In the genomic region with DNA sequence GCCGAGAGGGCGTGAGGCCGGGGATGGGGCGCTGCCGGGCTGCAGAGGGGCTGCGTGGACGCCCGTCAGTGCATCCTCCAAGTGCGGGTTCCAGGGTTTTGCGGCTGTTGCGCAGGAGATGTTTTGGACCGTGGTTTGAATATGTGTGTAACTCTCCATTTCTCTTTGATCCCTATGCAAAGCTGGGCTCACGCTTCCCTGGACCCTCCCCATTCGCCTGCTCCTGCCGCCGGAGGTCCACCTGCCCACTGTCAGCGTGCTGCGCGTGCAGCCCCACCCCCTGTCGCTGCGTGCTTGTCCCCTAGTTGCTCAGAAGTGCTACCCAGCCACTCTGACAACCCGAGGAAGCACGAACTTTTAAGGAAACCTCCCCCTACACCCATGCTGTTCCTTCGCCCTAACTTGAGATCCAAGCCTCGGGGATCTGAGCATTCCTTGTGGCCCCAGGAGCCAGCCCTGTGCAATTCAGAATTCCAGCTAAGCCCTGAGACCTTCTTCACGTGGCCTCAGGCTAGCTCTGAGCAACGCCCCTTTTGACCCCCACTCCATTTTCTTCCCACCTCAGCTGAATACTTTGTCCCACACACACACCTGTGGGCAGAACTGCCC, we compare ENCODE assay signal across 9 mouse cellular contexts. TPM values are rescaled to one million over a fixed set of nuclear protein-coding genes. Genes with fewer than 3 reads are reported as not detected.
DNase-seq lines count a peak whose midpoint lies in the region; ATAC-seq and TF ChIP-seq lines count a peak whose summit lies in the region.
"Had no signal": no experiment of that assay in that cellular context is flagged by ENCODE, and none has a peak within 500 bp of the region (broad histone marks: within the 10 kb centered on the region; RNA-seq: fewer than 3 reads in every experiment).

No protein-coding gene starts in this region.

- DNase-seq in layer of hippocampus, adult 2 months (ENCODE audit: low spot score in 2 of 2): no peak
- no peak for DNase-seq in layer of hippocampus, postnatal 10 days (ENCODE audit: low spot score in 2 of 2)
- no peak for DNase-seq in embryonic facial prominence, embryonic 11.5 days (ENCODE audit: low spot score)
- DNase-seq in hindbrain, postnatal 0 days (ENCODE audit: low spot score): peak; percentile 42
- DNase-seq in midbrain, postnatal 0 days (ENCODE audit: low spot score): no peak
- DNase-seq in frontal cortex, postnatal 10 days (ENCODE audit: low spot score in 2 of 2): no peak
- DNase-seq in gastrocnemius, adult 8-10 months (ENCODE audit: low spot score in 2 of 2): no peak

- TF ChIP-seq CTCF in layer of hippocampus, adult 2 months (conservative IDR thresholded peaks at IDR 0.05): no peak
- TF ChIP-seq CTCF in hindbrain, postnatal 0 days (IDR thresholded peaks at IDR 0.05; ENCODE audit: low read depth): no peak
- no peak for TF ChIP-seq CTCF in midbrain, postnatal 0 days (IDR thresholded peaks at IDR 0.05)

- no peaks in the 10 kb centered on the region for H3K9me3 ChIP-seq in embryonic facial prominence, embryonic 11.5 days (replicated peaks; ENCODE audit: control insufficient read depth, low read length)
- H3K9me3 ChIP-seq in hindbrain, postnatal 0 days (ENCODE audit: low read length): no peaks in the 10 kb centered on the region
- no peaks in the 10 kb centered on the region for H3K9me3 ChIP-seq in midbrain, postnatal 0 days (ENCODE audit: low read length)

- peak overlapping the region; percentile 97 for H3K4me2 ChIP-seq in embryonic facial prominence, embryonic 11.5 days (ENCODE audit: low read depth, low read length)
- H3K4me2 ChIP-seq in hindbrain, postnatal 0 days (ENCODE audit: low read depth, low read length): peak overlapping the region; percentile 93
- H3K4me2 ChIP-seq in midbrain, postnatal 0 days (ENCODE audit: low read depth, low read length, poor library complexity, severe bottlenecking): peak overlapping the region; percentile 88

- H3K27me3 ChIP-seq in embryonic facial prominence, embryonic 11.5 days (ENCODE audit: control insufficient read depth, insufficient read depth, low read length): peaks cover 21% of the 10 kb centered on the region
- H3K27me3 ChIP-seq in hindbrain, postnatal 0 days (ENCODE audit: insufficient read depth, low read length): no peaks in the 10 kb centered on the region
- H3K27me3 ChIP-seq in midbrain, postnatal 0 days (ENCODE audit: insufficient read depth, low read length): no peaks in the 10 kb centered on the region

- H3K9ac ChIP-seq in embryonic facial prominence, embryonic 11.5 days (replicated peaks; ENCODE audit: low read length): peak overlapping the region; percentile 48
- peak overlapping the region; percentile 80 for H3K9ac ChIP-seq in hindbrain, postnatal 0 days (replicated peaks; ENCODE audit: low read length)
- H3K9ac ChIP-seq in midbrain, postnatal 0 days (replicated peaks; ENCODE audit: low read length, poor library complexity, severe bottlenecking): peak overlapping the region; percentile 81

- no peak overlapping the region; the same call in 1 of the 2 replicates for H3K27ac ChIP-seq in layer of hippocampus, adult 2 months
- no peak overlapping the region for H3K27ac ChIP-seq in embryonic facial prominence, embryonic 11.5 days (replicated peaks; ENCODE audit: low read depth, low read length)
- H3K27ac ChIP-seq in hindbrain, postnatal 0 days: peak overlapping the region; percentile 76
- peak overlapping the region; percentile 72 for H3K27ac ChIP-seq in midbrain, postnatal 0 days (ENCODE audit: low read depth, low read length)

- peak overlapping the region; percentile 60 for H3K4me3 ChIP-seq in layer of hippocampus, adult 2 months
- H3K4me3 ChIP-seq in embryonic facial prominence, embryonic 11.5 days (ENCODE audit: low read depth, low read length): peak overlapping the region; percentile 60
- H3K4me3 ChIP-seq in hindbrain, postnatal 0 days (ENCODE audit: low read length): peak overlapping the region; percentile 65
- peak overlapping the region; percentile 81 for H3K4me3 ChIP-seq in midbrain, postnatal 0 days (ENCODE audit: low read depth, low read length)

- H3K36me3 ChIP-seq in embryonic facial prominence, embryonic 11.5 days (replicated peaks; ENCODE audit: control insufficient read depth, insufficient read depth, low read depth, low read length): no peaks in the 10 kb centered on the region
- no peaks in the 10 kb centered on the region for H3K36me3 ChIP-seq in hindbrain, postnatal 0 days (ENCODE audit: insufficient read depth, low read length)
- no peaks in the 10 kb centered on the region for H3K36me3 ChIP-seq in midbrain, postnatal 0 days (ENCODE audit: insufficient read depth, low read length)

- WGBS in embryonic facial prominence, embryonic 11.5 days: 3% methylated on average over 27 of the region's 27 CpGs
- 3% methylated on average over 27 of the region's 27 CpGs for WGBS in hindbrain, postnatal 0 days
- 3% methylated on average over 27 of the region's 27 CpGs for WGBS in midbrain, postnatal 0 days

- ATAC-seq in embryonic facial prominence, embryonic 11.5 days (replicated peaks; ENCODE audit: insufficient number of reproducible peaks, low FRiP score, low TSS enrichment, low read depth): no peak
- peak; percentile 3; the same call in 1 of the 2 replicates for ATAC-seq in hindbrain, postnatal 0 days
- ATAC-seq in midbrain, postnatal 0 days (ENCODE audit: low FRiP score): peak; percentile 24; the same call in 1 of the 2 replicates
- ATAC-seq in erythroid progenitor cell, adult 5-6 weeks (replicated peaks; ENCODE audit: low FRiP score, poor library complexity, severe bottlenecking): no peak

- H3K4me1 ChIP-seq in embryonic facial prominence, embryonic 11.5 days (ENCODE audit: control insufficient read depth, insufficient read depth, low read length): peaks cover 9% of the 10 kb centered on the region
- H3K4me1 ChIP-seq in hindbrain, postnatal 0 days (ENCODE audit: insufficient read depth, low read length): peaks cover 18% of the 10 kb centered on the region
- H3K4me1 ChIP-seq in midbrain, postnatal 0 days (ENCODE audit: insufficient read depth, low read length): 0 out of 2 replicates have a peak, but pooled peaks cover 3% of the 10 kb centered on the region

RNA-seq across cellular contexts. Expression of a gene that starts 0.8 kb away (rescaled TPM):
- 1 to 10 TPM; 1.1 to 1.6 TPM for total RNA-seq in layer of hippocampus, adult 2 months (2021)
- 1 to 10 TPM; 5.3 to 7.3 TPM for total RNA-seq in layer of hippocampus, postnatal 10 days (2021)
- polyA plus RNA-seq in embryonic facial prominence, embryonic 11.5 days (2014; fragmentation: Nextera tagmentation; extraction: Ambion mirVana): 1.5 and 2.8 TPM in 2 replicates
- total RNA-seq in hindbrain, postnatal 0 days (2014; rRNA removed): 36.7 and 49.7 TPM in 2 replicates
- 27.4 and 29.6 TPM in 2 replicates for polyA plus RNA-seq in hindbrain, postnatal 0 days (2015; fragmentation: Nextera tagmentation; extraction: Ambion mirVana)
- total RNA-seq in midbrain, postnatal 0 days (2014; rRNA removed): 49.8 and 52.0 TPM in 2 replicates
- polyA plus RNA-seq in midbrain, postnatal 0 days (2015; fragmentation: Nextera tagmentation; extraction: Ambion mirVana): 34.5 and 37.2 TPM in 2 replicates
- under 1 TPM in 3 of 4 experiments, not detected in 1; 0.15 to 0.64 (median 0.40) TPM for total RNA-seq in gastrocnemius, adult 8-10 months (2022)
- total RNA-seq in erythroid progenitor cell, adult 5-6 weeks (2015; ENCODE audit: low replicate concordance): not detected in 2 replicates
- not detected in 2 replicates for total RNA-seq in erythroid progenitor cell, adult 5-6 weeks (2017; ENCODE audit: low replicate concordance)

RNA-seq across cellular contexts. Expression of a gene that starts 13.8 kb away (rescaled TPM):
- total RNA-seq in layer of hippocampus, adult 2 months (2021): not detected
- total RNA-seq in layer of hippocampus, postnatal 10 days (2021): under 1 TPM in 1 of 2 experiments, not detected in 1; 0.37 TPM
- polyA plus RNA-seq in embryonic facial prominence, embryonic 11.5 days (2014; fragmentation: Nextera tagmentation; extraction: Ambion mirVana): not detected in 2 replicates
- 0.58 and 1.1 TPM in 2 replicates for total RNA-seq in hindbrain, postnatal 0 days (2014; rRNA removed)
- polyA plus RNA-seq in hindbrain, postnatal 0 days (2015; fragmentation: Nextera tagmentation; extraction: Ambion mirVana): 1.6 and 1.7 TPM in 2 replicates
- total RNA-seq in midbrain, postnatal 0 days (2014; rRNA removed): 0.14 TPM in 1 of 2 replicates, not detected in the other
- polyA plus RNA-seq in midbrain, postnatal 0 days (2015; fragmentation: Nextera tagmentation; extraction: Ambion mirVana): 0.23 TPM in 1 of 2 replicates, not detected in the other
- not detected for total RNA-seq in gastrocnemius, adult 8-10 months (2022)
- total RNA-seq in erythroid progenitor cell, adult 5-6 weeks (2015; ENCODE audit: low replicate concordance): not detected in 2 replicates
- total RNA-seq in erythroid progenitor cell, adult 5-6 weeks (2017; ENCODE audit: low replicate concordance): not detected in 2 replicates

RNA-seq across cellular contexts. Expression of a gene that starts 42.5 kb away (rescaled TPM):
- not detected for total RNA-seq in layer of hippocampus, adult 2 months (2021)
- total RNA-seq in layer of hippocampus, postnatal 10 days (2021): under 1 TPM in 1 of 2 experiments, not detected in 1; 0.59 TPM
- polyA plus RNA-seq in embryonic facial prominence, embryonic 11.5 days (2014; fragmentation: Nextera tagmentation; extraction: Ambion mirVana): not detected in 2 replicates
- total RNA-seq in hindbrain, postnatal 0 days (2014; rRNA removed): not detected in 2 replicates
- 1.4 TPM in 1 of 2 replicates, not detected in the other for polyA plus RNA-seq in hindbrain, postnatal 0 days (2015; fragmentation: Nextera tagmentation; extraction: Ambion mirVana)
- total RNA-seq in midbrain, postnatal 0 days (2014; rRNA removed): not detected in 2 replicates
- 0.47 and 2.6 TPM in 2 replicates for polyA plus RNA-seq in midbrain, postnatal 0 days (2015; fragmentation: Nextera tagmentation; extraction: Ambion mirVana)
- total RNA-seq in gastrocnemius, adult 8-10 months (2022): not detected
- not detected in 2 replicates for total RNA-seq in erythroid progenitor cell, adult 5-6 weeks (2015; ENCODE audit: low replicate concordance)
- not detected in 2 replicates for total RNA-seq in erythroid progenitor cell, adult 5-6 weeks (2017; ENCODE audit: low replicate concordance)
- polyA plus RNA-seq: large intestine, adult 2 months had no signal

RNA-seq across cellular contexts. Expression of a gene that starts 54.5 kb away (rescaled TPM):
- total RNA-seq in layer of hippocampus, adult 2 months (2021): not detected
- not detected for total RNA-seq in layer of hippocampus, postnatal 10 days (2021)
- polyA plus RNA-seq in embryonic facial prominence, embryonic 11.5 days (2014; fragmentation: Nextera tagmentation; extraction: Ambion mirVana): not detected in 2 replicates
- total RNA-seq in hindbrain, postnatal 0 days (2014; rRNA removed): not detected in 2 replicates
- polyA plus RNA-seq in hindbrain, postnatal 0 days (2015; fragmentation: Nextera tagmentation; extraction: Ambion mirVana): 0.08 TPM in 1 of 2 replicates, not detected in the other
- total RNA-seq in midbrain, postnatal 0 days (2014; rRNA removed): not detected in 2 replicates
- polyA plus RNA-seq in midbrain, postnatal 0 days (2015; fragmentation: Nextera tagmentation; extraction: Ambion mirVana): not detected in 2 replicates
- total RNA-seq in gastrocnemius, adult 8-10 months (2022): not detected
- not detected in 2 replicates for total RNA-seq in erythroid progenitor cell, adult 5-6 weeks (2015; ENCODE audit: low replicate concordance)
- total RNA-seq in erythroid progenitor cell, adult 5-6 weeks (2017; ENCODE audit: low replicate concordance): not detected in 2 replicates

Comparison
In these comparisons a context has a peak if more than half of its experiments do, and no peak if none do; other contexts are left out.
1. H3K27ac ChIP-seq: peak in hindbrain, postnatal 0 days (single experiment) and midbrain, postnatal 0 days (single experiment); none in layer of hippocampus, adult 2 months (single experiment) and embryonic facial prominence, embryonic 11.5 days (single experiment).
2. ATAC-seq: peak in hindbrain, postnatal 0 days (single experiment) and midbrain, postnatal 0 days (single experiment); none in embryonic facial prominence, embryonic 11.5 days (single experiment) and erythroid progenitor cell, adult 5-6 weeks (single experiment).
3. Peak in every context shown above with its lines, with median percentiles within 50 percentile points of each other: H3K4me3 ChIP-seq, H3K4me2 ChIP-seq and H3K9ac ChIP-seq.